Mouse (Mus musculus): ENCODE measurements around the gene Apoc1. TPM values are rescaled to one million over a fixed set of nuclear protein-coding genes. Genes with fewer than 3 reads are reported as not detected.

Gene Apoc1
- polyA plus RNA-seq, 1 experiment = not detected

DNA sequence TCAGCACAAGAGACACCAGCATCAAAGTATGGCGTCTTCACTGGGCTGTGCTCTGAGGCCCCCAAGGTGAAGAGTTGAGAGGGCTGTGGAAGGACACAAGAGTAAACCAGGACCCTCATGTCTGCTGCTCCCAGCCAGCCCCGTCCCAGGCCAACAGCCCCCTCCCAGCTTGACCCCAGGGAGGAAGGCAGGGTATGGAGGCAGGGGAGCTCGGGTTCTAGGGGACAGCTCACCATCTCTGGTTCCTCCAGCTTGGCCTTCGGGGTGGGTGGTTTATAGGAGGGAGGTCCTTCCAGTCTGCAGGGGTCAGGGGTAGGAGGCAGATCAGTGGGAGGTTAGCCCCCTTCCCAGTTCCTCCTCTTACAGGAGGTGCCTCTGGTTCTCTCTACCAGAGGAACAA, 26.7 kb upstream of the Apoc1 start:
- H3K4me1 ChIP-seq (ENCODE audit: control insufficient read depth, insufficient read depth, low read length) = peaks cover 9% of the 10 kb centered on the region
- no peak overlapping the region for H3K4me3 ChIP-seq (ENCODE audit: insufficient read depth, low read length)
- no peak for TF ChIP-seq CTCF (IDR thresholded peaks at IDR 0.05; ENCODE audit: low read depth, low read length)
- no peak for TF ChIP-seq POLR2A (IDR thresholded peaks at IDR 0.05; ENCODE audit: borderline replicate concordance, low read depth, low read length)
- no peak overlapping the region for H3K27ac ChIP-seq (ENCODE audit: insufficient read depth, low read depth, low read length)

DNA sequence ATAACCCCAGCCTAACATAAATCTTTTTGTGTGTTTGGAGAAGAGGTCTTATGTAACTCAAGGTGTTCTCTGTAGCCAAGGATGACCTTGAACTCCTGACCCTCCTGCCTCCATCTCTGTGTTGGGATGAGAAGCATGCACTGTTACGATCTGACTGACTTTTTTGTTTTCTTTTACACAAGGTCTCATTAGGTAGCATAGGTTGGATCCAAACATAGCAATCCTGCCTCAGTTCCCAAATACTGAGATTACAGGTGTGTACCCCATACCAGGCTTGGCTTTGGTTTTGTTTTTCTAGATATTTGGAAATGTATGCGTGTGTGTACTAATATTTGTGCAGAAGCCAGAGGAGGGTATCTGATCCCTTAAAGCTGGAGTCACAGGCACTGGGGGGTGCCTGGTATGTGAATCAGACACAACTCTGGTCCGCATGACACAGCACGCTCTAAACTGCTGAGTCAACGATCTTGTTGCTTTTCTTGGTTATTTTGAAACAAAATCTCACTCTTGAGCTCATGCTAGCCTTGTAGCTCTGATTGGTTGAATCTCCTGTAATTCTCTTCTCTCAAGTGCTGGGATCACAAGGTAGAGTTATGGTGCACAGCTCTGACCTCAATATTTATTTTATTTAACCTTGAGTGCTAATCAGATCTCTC, 26.0 kb upstream of the Apoc1 start:
- TF ChIP-seq POLR2A (IDR thresholded peaks at IDR 0.05; ENCODE audit: borderline replicate concordance, low read depth, low read length) (no peak), CTCF (IDR thresholded peaks at IDR 0.05; ENCODE audit: low read depth, low read length) (no peak)
- Histone ChIP-seq H3K4me3 (ENCODE audit: insufficient read depth, low read length) (no peak overlapping the region), H3K4me1 (ENCODE audit: control insufficient read depth, insufficient read depth, low read length) (peaks cover 15% of the 10 kb centered on the region), H3K27ac (ENCODE audit: insufficient read depth, low read depth, low read length) (no peak overlapping the region)

DNA sequence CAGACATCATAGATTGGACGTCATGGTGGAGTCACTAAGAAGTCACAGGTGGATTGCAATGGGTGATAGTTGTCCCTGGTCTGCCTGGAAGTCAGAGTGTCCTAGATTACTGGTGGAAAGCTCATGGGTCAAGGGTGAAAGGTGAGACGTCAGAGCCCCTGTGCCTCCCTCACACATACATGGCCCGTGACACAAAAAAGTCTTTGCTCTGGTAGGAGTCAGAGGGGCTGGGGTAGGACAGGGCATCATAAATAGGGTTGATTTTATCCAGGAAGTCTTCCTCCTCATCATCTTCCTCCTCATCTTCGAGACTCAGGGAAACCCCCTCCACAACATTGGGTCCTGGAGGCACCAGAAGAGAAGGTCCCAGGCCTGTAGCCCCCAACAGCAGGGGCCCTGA, 24.9 kb upstream of the Apoc1 start:
- TF ChIP-seq POLR2A (IDR thresholded peaks at IDR 0.05; ENCODE audit: borderline replicate concordance, low read depth, low read length) (no peak), CTCF (IDR thresholded peaks at IDR 0.05; ENCODE audit: low read depth, low read length) (no peak)
- no peak overlapping the region for H3K27ac ChIP-seq (ENCODE audit: insufficient read depth, low read depth, low read length)
- H3K4me3 ChIP-seq (ENCODE audit: insufficient read depth, low read length) = no peak overlapping the region
- H3K4me1 ChIP-seq (ENCODE audit: control insufficient read depth, insufficient read depth, low read length) = peaks cover 15% of the 10 kb centered on the region

DNA sequence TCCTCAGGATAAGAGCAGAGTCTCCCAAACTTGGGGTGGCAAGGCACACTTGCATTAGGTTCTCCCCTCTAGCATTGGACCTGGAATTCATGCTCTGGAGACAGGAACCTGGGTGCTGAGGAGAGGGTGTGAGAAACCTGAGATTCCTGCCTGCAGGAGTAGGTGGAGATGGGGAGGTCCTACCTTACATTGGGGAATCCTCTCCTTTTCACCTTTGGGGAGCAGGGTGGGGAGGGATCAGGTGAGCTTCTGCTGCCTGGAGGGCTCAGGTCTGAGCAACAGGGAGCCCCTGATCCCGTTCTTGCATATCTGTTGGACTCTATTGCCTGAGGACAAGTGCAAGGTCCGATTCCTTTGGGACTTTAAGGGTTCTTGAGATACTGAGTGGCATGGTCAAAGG, 24.4 kb upstream of the Apoc1 start:
- H3K4me3 ChIP-seq (ENCODE audit: insufficient read depth, low read length) = peak overlapping the region; percentile 9
- H3K4me1 ChIP-seq (ENCODE audit: control insufficient read depth, insufficient read depth, low read length) = peaks cover 15% of the 10 kb centered on the region
- no peak for TF ChIP-seq CTCF (IDR thresholded peaks at IDR 0.05; ENCODE audit: low read depth, low read length)
- H3K27ac ChIP-seq (ENCODE audit: insufficient read depth, low read depth, low read length) = peak overlapping the region; percentile 72

DNA sequence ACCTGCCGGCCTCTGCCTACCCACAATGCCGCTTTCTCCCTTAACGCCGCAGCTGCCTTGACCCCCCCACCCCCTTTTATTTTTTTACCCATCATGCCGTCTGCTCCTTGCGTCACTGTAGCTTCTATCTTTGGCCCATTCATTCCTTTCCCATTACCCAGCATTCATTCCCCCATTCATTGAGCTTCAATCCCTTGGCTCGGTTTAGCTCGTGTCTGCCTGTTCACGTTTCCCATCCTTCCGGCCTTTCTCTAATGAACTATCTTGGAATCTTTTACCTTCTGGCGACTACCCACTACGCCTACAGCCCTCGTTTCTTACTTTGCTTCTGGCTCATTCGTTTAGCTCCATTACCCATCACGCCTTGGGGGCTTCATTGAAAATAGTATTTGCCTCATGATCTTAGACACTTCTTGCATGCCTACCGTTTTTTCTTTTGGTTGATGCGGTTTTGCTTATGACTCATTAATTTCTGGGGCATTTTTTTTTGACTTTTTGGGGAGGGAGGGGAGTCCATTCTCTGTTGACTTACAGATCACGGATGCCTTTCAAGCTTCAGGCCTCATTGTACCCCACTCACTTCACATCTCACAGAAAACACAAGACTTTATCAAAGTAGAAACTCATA, 23.7 kb upstream of the Apoc1 start:
- Histone ChIP-seq H3K4me1 (ENCODE audit: control insufficient read depth, insufficient read depth, low read length) (peaks cover 15% of the 10 kb centered on the region), H3K4me3 (ENCODE audit: insufficient read depth, low read length) (peak overlapping the region; percentile 58), H3K27ac (ENCODE audit: insufficient read depth, low read depth, low read length) (peak overlapping the region; percentile 72)
- no peak for TF ChIP-seq POLR2A (IDR thresholded peaks at IDR 0.05; ENCODE audit: borderline replicate concordance, low read depth, low read length)
- TF ChIP-seq CTCF (IDR thresholded peaks at IDR 0.05; ENCODE audit: low read depth, low read length) = no peak

DNA sequence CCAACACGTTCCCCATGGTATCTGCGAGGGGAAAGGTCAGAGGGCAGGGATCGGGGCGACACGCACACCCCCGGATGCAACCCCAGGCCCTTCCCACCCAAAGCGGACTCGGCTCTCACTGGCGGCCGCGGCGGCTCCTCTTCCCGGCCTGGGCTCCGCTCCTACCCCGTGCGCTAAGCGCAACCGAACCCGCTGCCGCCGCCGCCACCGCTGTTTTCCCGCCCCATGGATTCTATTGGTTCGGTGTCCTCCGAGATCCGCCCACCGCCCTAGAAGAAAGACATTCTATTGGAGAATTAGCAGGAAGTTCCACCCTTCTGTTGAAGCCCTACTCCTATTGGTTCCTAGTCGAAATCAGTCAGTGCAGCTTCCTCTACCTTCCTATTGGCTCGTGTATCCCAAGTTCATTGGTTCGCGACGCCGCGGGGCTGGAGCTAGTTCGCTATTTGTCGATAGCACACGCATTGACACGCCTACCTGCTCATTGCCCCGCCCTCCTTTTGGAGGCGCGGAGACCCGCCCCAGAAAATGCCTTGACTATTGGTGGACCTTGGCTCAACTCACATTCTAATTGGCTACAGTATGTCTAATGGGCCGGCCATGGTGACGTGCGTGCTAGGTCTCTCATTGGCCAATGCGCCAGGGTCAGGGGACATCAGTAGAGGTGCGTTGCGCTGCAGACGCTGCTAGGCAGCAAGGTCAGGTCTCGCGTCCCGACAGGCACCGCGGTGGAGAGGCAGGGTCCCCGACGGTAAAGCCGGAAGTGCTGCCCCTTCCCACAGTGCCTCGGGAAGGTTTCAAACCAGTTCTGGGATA, 23.0 kb upstream of the Apoc1 start, which contains the start of gene Tomm40:
Gene Tomm40, minus strand, starts transcription at position 200 of the 816 bp plus-strand sequence.
- H3K4me3 ChIP-seq (ENCODE audit: insufficient read depth, low read length) = peak within 1 kb of the TSS; percentile 97
- peak within 1 kb of the TSS; percentile 72 for H3K27ac ChIP-seq (ENCODE audit: insufficient read depth, low read depth, low read length)
- TF ChIP-seq POLR2A (IDR thresholded peaks at IDR 0.05; ENCODE audit: borderline replicate concordance, low read depth, low read length) = no peak
- TF ChIP-seq CTCF (IDR thresholded peaks at IDR 0.05; ENCODE audit: low read depth, low read length) = no peak
- peaks cover 15% of the 10 kb centered on the region for H3K4me1 ChIP-seq (ENCODE audit: control insufficient read depth, insufficient read depth, low read length)

DNA sequence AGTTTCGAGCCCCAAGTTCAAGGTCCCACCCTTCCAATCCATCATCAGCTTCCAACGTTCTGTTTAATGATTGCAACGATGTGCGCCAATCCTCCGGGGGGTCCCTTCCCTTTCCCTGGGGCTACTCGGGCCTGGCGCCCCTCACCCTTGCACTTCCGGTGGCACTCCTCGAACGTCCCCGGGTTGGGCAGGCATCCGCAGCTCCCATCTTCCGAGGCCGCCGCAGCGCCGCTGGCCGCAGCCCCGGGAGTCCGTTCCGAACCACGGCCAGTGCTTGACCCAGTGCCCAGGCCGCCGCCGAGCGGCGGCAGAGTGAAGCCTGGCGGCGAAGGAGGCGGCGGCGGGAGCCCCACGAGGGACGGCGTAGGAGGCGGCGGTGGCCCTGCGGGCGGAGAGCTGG, 22.4 kb upstream of the Apoc1 start:
- Histone ChIP-seq H3K4me1 (ENCODE audit: control insufficient read depth, insufficient read depth, low read length) (peaks cover 15% of the 10 kb centered on the region), H3K27ac (ENCODE audit: insufficient read depth, low read depth, low read length) (peak overlapping the region; percentile 62), H3K4me3 (ENCODE audit: insufficient read depth, low read length) (peak overlapping the region; percentile 97)
- no peak for TF ChIP-seq CTCF (IDR thresholded peaks at IDR 0.05; ENCODE audit: low read depth, low read length)
- no peak for TF ChIP-seq POLR2A (IDR thresholded peaks at IDR 0.05; ENCODE audit: borderline replicate concordance, low read depth, low read length)

DNA sequence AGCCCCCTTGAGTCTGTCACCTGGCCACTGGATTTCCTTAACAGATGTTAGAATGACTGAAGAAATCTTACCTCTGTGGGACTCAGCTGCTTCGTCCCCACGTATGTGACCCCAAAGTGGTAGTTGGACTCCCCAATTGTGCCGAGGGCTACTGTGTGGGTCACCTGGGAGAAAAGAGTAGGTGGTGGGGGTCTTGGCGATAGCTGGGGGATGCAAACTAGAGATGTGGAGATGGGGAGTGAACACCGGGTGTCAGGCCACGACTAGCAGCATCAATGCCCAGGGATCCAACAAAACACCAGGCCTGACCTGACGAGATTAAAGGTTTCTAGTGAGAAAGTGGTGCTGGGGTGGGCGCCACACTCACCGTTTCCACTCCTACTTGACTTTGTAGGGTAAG, 21.1 kb upstream of the Apoc1 start:
- TF ChIP-seq POLR2A (IDR thresholded peaks at IDR 0.05; ENCODE audit: borderline replicate concordance, low read depth, low read length) = no peak
- no peak for TF ChIP-seq CTCF (IDR thresholded peaks at IDR 0.05; ENCODE audit: low read depth, low read length)
- Histone ChIP-seq H3K27ac (ENCODE audit: insufficient read depth, low read depth, low read length) (no peak overlapping the region), H3K4me3 (ENCODE audit: insufficient read depth, low read length) (no peak overlapping the region), H3K4me1 (ENCODE audit: control insufficient read depth, insufficient read depth, low read length) (peaks cover 13% of the 10 kb centered on the region)

DNA sequence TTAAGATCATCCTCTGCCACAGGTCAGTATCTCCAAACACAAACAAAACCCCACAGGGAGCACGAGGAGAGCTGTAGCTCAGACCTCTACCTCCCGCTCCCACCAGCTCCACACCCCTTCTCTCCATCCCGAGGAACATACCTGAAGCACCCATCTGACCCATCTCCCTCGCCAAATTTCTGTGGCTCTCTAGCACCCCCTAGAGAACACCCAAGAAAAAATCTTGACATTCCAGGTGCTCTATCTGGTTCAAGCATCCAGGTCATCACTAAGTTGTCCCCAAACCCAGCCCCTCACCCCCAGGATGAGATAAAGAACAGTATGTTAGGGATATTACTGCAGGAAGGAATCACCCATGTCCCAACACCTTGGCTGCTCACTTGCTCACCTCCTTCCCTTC, 20.7 kb upstream of the Apoc1 start:
- TF ChIP-seq POLR2A (IDR thresholded peaks at IDR 0.05; ENCODE audit: borderline replicate concordance, low read depth, low read length) (no peak), CTCF (IDR thresholded peaks at IDR 0.05; ENCODE audit: low read depth, low read length) (peak; percentile 60)
- Histone ChIP-seq H3K27ac (ENCODE audit: insufficient read depth, low read depth, low read length) (no peak overlapping the region), H3K4me3 (ENCODE audit: insufficient read depth, low read length) (no peak overlapping the region), H3K4me1 (ENCODE audit: control insufficient read depth, insufficient read depth, low read length) (peaks cover 11% of the 10 kb centered on the region)

DNA sequence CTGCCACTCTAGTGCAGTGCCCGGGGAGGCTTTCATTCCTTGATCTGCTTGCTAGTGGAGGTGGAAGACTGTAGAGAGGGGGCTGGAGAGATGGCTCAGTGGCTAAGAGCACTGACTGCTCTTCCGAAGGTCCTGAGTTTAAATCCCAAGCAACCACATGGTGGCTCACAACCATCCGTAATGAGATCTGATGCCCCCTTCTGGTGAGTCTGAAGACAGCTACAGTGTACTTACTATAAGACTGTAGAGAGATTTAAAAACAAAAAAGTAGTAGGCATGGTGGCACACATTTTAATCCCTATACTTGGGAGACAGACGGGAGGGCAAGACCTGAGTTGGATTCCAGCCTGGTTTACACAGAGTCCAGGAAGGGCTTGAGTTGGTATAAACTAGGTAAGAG, 20.0 kb upstream of the Apoc1 start:
- Histone ChIP-seq H3K4me3 (ENCODE audit: insufficient read depth, low read length) (no peak overlapping the region), H3K27ac (ENCODE audit: insufficient read depth, low read depth, low read length) (no peak overlapping the region), H3K4me1 (ENCODE audit: control insufficient read depth, insufficient read depth, low read length) (peaks cover 11% of the 10 kb centered on the region)
- TF ChIP-seq POLR2A (IDR thresholded peaks at IDR 0.05; ENCODE audit: borderline replicate concordance, low read depth, low read length) = no peak
- TF ChIP-seq CTCF (IDR thresholded peaks at IDR 0.05; ENCODE audit: low read depth, low read length) = peak; percentile 26; the same call in 1 of the 2 replicates
